Mouse (Mus musculus): ENCODE measurements around the gene Pex11g. TPM values are rescaled to one million over a fixed set of nuclear protein-coding genes. Genes with fewer than 3 reads are reported as not detected.

Pex11g gene
- total RNA-seq, 1 experiment = 3.2 TPM

DNA sequence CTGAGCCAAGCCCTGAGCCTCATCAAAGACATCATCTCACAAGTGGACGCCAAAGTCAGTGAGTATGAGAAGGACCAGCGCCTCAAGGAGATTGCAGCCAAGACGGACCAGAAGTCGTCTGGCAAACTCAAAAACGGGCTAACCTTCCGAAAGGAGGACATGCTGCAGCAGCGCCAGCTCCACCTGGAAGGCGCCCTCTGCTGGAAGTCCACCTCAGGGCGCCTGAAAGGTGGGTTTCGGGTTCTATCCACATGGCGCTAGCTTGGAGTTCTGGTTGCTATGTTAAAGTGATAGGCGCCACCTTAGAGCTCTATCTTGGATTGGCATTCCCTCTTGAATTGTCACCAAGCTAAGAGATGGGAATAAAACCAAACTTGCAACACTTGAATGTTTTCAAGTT is 28.0 kb downstream of the Pex11g start:
- H3K9me3 ChIP-seq (ENCODE audit: control insufficient read depth, insufficient read depth, low read depth, low read length) = no peaks in the 10 kb centered on the region
- no peak for DNase-seq (ENCODE audit: low read depth, low spot score)
- H3K4me3 ChIP-seq (ENCODE audit: insufficient read depth in 1 of 2, low read depth in 1 of 2, low read length in 2 of 2, poor library complexity in 1 of 2, severe bottlenecking in 1 of 2) = no peak overlapping the region
- peaks cover 51% of the 10 kb centered on the region for H3K36me3 ChIP-seq (ENCODE audit: control insufficient read depth, insufficient read depth, low read length, poor library complexity, severe bottlenecking)
- H3K27ac ChIP-seq (ENCODE audit: insufficient read depth, low read depth, low read length, poor library complexity, severe bottlenecking) = no peak overlapping the region
- in situ Hi-C loops (cut with MboI; ENCODE audit: low sequenced_read_pairs in 2 of 2, unreplicated experiment in 2 of 2) = no loop called here
- H3K4me1 ChIP-seq (ENCODE audit: control insufficient read depth in 2 of 2, insufficient read depth in 2 of 2, low read length in 2 of 2, poor library complexity in 1 of 2) = no peaks in the 10 kb centered on the region
- TF ChIP-seq MAFK (IDR thresholded peaks at IDR 0.05; ENCODE audit: insufficient read depth, low read depth, low read length) (no peak), HCFC1 (IDR thresholded peaks at IDR 0.05; ENCODE audit: borderline replicate concordance, insufficient read depth, low read length) (no peak), CHD2 (IDR thresholded peaks at IDR 0.05; ENCODE audit: low read depth, low read length) (no peak), ZC3H11A (IDR thresholded peaks at IDR 0.05; ENCODE audit: borderline replicate concordance, low read depth, low read length) (no peak), ZNF384 (IDR thresholded peaks at IDR 0.05; ENCODE audit: low read depth, low read length) (no peak)
- no peak overlapping the region for H3K9ac ChIP-seq (ENCODE audit: insufficient read depth, low read depth, low read length, poor library complexity, severe bottlenecking)

DNA sequence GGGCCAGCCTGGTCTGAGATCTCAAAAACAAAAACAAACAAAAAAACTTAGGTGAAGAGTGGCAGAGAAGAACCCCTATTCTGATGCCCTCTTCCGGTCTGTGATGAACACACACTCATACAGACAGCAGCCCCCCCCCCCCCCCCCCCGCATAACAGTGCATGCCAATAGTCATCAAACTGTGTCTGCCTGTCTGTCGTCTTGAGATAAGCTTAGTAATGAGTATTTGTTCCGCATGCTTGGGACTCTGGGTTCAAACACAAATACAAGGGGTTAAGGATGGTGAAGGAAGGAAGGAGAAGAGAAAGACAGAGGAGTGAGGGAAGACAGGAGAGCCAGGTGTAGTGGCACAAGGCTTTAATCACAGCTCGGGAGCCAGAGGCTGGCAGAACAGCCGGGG is 31.0 kb downstream of the Pex11g start:
- in situ Hi-C loops (cut with MboI; ENCODE audit: low sequenced_read_pairs in 2 of 2, unreplicated experiment in 2 of 2) = no loop called here
- Histone ChIP-seq H3K4me3 (ENCODE audit: insufficient read depth in 1 of 2, low read depth in 1 of 2, low read length in 2 of 2, poor library complexity in 1 of 2, severe bottlenecking in 1 of 2) (no peak overlapping the region), H3K9me3 (ENCODE audit: control insufficient read depth, insufficient read depth, low read depth, low read length) (no peaks in the 10 kb centered on the region), H3K36me3 (ENCODE audit: control insufficient read depth, insufficient read depth, low read length, poor library complexity, severe bottlenecking) (peaks cover 50% of the 10 kb centered on the region), H3K27ac (ENCODE audit: insufficient read depth, low read depth, low read length, poor library complexity, severe bottlenecking) (no peak overlapping the region), H3K9ac (ENCODE audit: insufficient read depth, low read depth, low read length, poor library complexity, severe bottlenecking) (no peak overlapping the region), H3K4me1 (ENCODE audit: control insufficient read depth in 2 of 2, insufficient read depth in 2 of 2, low read length in 2 of 2, poor library complexity in 1 of 2) (peaks cover 0 to 2% of the 10 kb centered on the region in 2 experiments; a peak in 1 of 4 replicates)
- DNase-seq (ENCODE audit: low read depth, low spot score) = no peak
- TF ChIP-seq HCFC1 (IDR thresholded peaks at IDR 0.05; ENCODE audit: borderline replicate concordance, insufficient read depth, low read length) = no peak
- TF ChIP-seq MAFK (IDR thresholded peaks at IDR 0.05; ENCODE audit: insufficient read depth, low read depth, low read length) = no peak
- no peak for TF ChIP-seq CHD2 (IDR thresholded peaks at IDR 0.05; ENCODE audit: low read depth, low read length)

- Histone ChIP-seq H3K36me3 (ENCODE audit: control insufficient read depth, insufficient read depth, low read length, poor library complexity, severe bottlenecking) (peaks cover 50% of the 10 kb centered on the region), H3K27ac (ENCODE audit: insufficient read depth, low read depth, low read length, poor library complexity, severe bottlenecking) (no peak overlapping the region), H3K4me1 (ENCODE audit: control insufficient read depth in 2 of 2, insufficient read depth in 2 of 2, low read length in 2 of 2, poor library complexity in 1 of 2) (peaks cover 3 to 7% of the 10 kb centered on the region in 2 experiments; a peak in 3 of 4 replicates), H3K4me3 (ENCODE audit: insufficient read depth in 1 of 2, low read depth in 1 of 2, low read length in 2 of 2, poor library complexity in 1 of 2, severe bottlenecking in 1 of 2) (no peak overlapping the region), H3K9ac (ENCODE audit: insufficient read depth, low read depth, low read length, poor library complexity, severe bottlenecking) (no peak overlapping the region), H3K9me3 (ENCODE audit: control insufficient read depth, insufficient read depth, low read depth, low read length) (no peaks in the 10 kb centered on the region)
- in situ Hi-C loops (cut with MboI; ENCODE audit: low sequenced_read_pairs in 2 of 2, unreplicated experiment in 2 of 2) = no loop called here
- DNase-seq (ENCODE audit: low read depth, low spot score) = no peak
- no peak for TF ChIP-seq ZNF384 (IDR thresholded peaks at IDR 0.05; ENCODE audit: low read depth, low read length)
- no peak for TF ChIP-seq ZC3H11A (IDR thresholded peaks at IDR 0.05; ENCODE audit: borderline replicate concordance, low read depth, low read length)
- TF ChIP-seq MAFK (IDR thresholded peaks at IDR 0.05; ENCODE audit: insufficient read depth, low read depth, low read length) = no peak
- no peak for TF ChIP-seq CHD2 (IDR thresholded peaks at IDR 0.05; ENCODE audit: low read depth, low read length)
- TF ChIP-seq HCFC1 (IDR thresholded peaks at IDR 0.05; ENCODE audit: borderline replicate concordance, insufficient read depth, low read length) = no peak
These were observed 36.4 kb downstream of the Pex11g start for GRCm38 (mm10) chr8:3431113-3431512.

- H3K4me1 ChIP-seq (ENCODE audit: control insufficient read depth in 2 of 2, insufficient read depth in 2 of 2, low read length in 2 of 2, poor library complexity in 1 of 2) = peaks cover 11 to 12% of the 10 kb centered on the region in 2 experiments; a peak in 3 of 4 replicates
- no peaks in the 10 kb centered on the region for H3K9me3 ChIP-seq (ENCODE audit: control insufficient read depth, insufficient read depth, low read depth, low read length)
- H3K4me3 ChIP-seq (ENCODE audit: insufficient read depth in 1 of 2, low read depth in 1 of 2, low read length in 2 of 2, poor library complexity in 1 of 2, severe bottlenecking in 1 of 2) = no peak overlapping the region
- TF ChIP-seq ZC3H11A (IDR thresholded peaks at IDR 0.05; ENCODE audit: borderline replicate concordance, low read depth, low read length) = no peak
- TF ChIP-seq HCFC1 (IDR thresholded peaks at IDR 0.05; ENCODE audit: borderline replicate concordance, insufficient read depth, low read length) = no peak
- no peak for TF ChIP-seq ZNF384 (IDR thresholded peaks at IDR 0.05; ENCODE audit: low read depth, low read length)
- no peak for TF ChIP-seq MAFK (IDR thresholded peaks at IDR 0.05; ENCODE audit: insufficient read depth, low read depth, low read length)
- TF ChIP-seq CHD2 (IDR thresholded peaks at IDR 0.05; ENCODE audit: low read depth, low read length) = no peak
- DNase-seq (ENCODE audit: low read depth, low spot score) = no peak
- in situ Hi-C loops (cut with MboI; ENCODE audit: low sequenced_read_pairs in 2 of 2, unreplicated experiment in 2 of 2) = no loop called here
- H3K27ac ChIP-seq (ENCODE audit: insufficient read depth, low read depth, low read length, poor library complexity, severe bottlenecking) = no peak overlapping the region
- no peak overlapping the region for H3K9ac ChIP-seq (ENCODE audit: insufficient read depth, low read depth, low read length, poor library complexity, severe bottlenecking)
- peaks cover 45% of the 10 kb centered on the region for H3K36me3 ChIP-seq (ENCODE audit: control insufficient read depth, insufficient read depth, low read length, poor library complexity, severe bottlenecking)
These were observed 37.5 kb downstream of the Pex11g start for GRCm38 (mm10) chr8:3429966-3430365.

- Histone ChIP-seq H3K4me1 (ENCODE audit: control insufficient read depth in 2 of 2, insufficient read depth in 2 of 2, low read length in 2 of 2, poor library complexity in 1 of 2) (peaks cover 14 to 17% of the 10 kb centered on the region in 2 experiments; a peak in 3 of 4 replicates), H3K36me3 (ENCODE audit: control insufficient read depth, insufficient read depth, low read length, poor library complexity, severe bottlenecking) (peaks cover 40% of the 10 kb centered on the region)
- DNase-seq (ENCODE audit: low read depth, low spot score) = no peak
These were observed 39.1 kb downstream of the Pex11g start for GRCm38 (mm10) chr8:3428426-3428825.

More at GRCm38 (mm10) chr8:3428426-3428825, 39.1 kb downstream of the Pex11g start:
- Histone ChIP-seq H3K9ac (ENCODE audit: insufficient read depth, low read depth, low read length, poor library complexity, severe bottlenecking) (no peak overlapping the region), H3K4me3 (ENCODE audit: insufficient read depth in 1 of 2, low read depth in 1 of 2, low read length in 2 of 2, poor library complexity in 1 of 2, severe bottlenecking in 1 of 2) (no peak overlapping the region), H3K27ac (ENCODE audit: insufficient read depth, low read depth, low read length, poor library complexity, severe bottlenecking) (no peak overlapping the region), H3K9me3 (ENCODE audit: control insufficient read depth, insufficient read depth, low read depth, low read length) (no peaks in the 10 kb centered on the region)
- TF ChIP-seq MAFK (IDR thresholded peaks at IDR 0.05; ENCODE audit: insufficient read depth, low read depth, low read length) = no peak
- TF ChIP-seq HCFC1 (IDR thresholded peaks at IDR 0.05; ENCODE audit: borderline replicate concordance, insufficient read depth, low read length) = no peak
- TF ChIP-seq CHD2 (IDR thresholded peaks at IDR 0.05; ENCODE audit: low read depth, low read length) = no peak
- no peak for TF ChIP-seq ZC3H11A (IDR thresholded peaks at IDR 0.05; ENCODE audit: borderline replicate concordance, low read depth, low read length)
- TF ChIP-seq ZNF384 (IDR thresholded peaks at IDR 0.05; ENCODE audit: low read depth, low read length) = no peak
- in situ Hi-C loops (cut with MboI; ENCODE audit: low sequenced_read_pairs in 2 of 2, unreplicated experiment in 2 of 2) = no loop called here

Measured in ES-E14 (cell line).